16 mouse cellular contexts compared by ENCODE assay signal in the genomic region with DNA sequence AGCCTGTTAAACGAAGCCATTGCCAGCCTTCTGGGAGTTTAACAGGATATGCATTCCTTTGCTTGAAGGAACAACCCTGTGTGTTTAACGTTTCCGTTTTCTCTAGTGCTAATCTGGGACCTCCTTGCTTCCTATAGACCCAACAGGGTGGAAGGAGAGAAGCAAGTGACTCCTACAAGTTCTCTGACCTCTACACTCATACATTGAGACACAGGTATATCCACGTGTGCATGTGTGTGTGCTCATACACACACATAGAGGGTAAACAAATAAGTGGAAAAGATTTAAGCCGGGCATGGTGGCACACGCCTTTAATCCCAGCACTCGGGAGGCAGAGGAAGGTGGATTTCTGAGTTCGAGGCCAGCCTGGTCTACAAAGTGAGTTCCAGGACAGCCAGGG. TPM values are rescaled to one million over a fixed set of nuclear protein-coding genes. Genes with fewer than 3 reads are reported as not detected.
DNase-seq lines count a peak whose midpoint lies in the region; ATAC-seq and TF ChIP-seq lines count a peak whose summit lies in the region.
"Had no signal": no experiment of that assay in that cellular context is flagged by ENCODE, and none has a peak within 500 bp of the region (broad histone marks: within the 10 kb centered on the region; RNA-seq: fewer than 3 reads in every experiment).

No protein-coding gene starts in this region.

- H3K27me3 ChIP-seq in heart, embryonic 16.5 days (ENCODE audit: control insufficient read depth, insufficient read depth, low read length) = no peaks in the 10 kb centered on the region
- no peaks in the 10 kb centered on the region for H3K27me3 ChIP-seq in heart, embryonic 11.5 days (ENCODE audit: control insufficient read depth, insufficient read depth, low read length)
- H3K27me3 ChIP-seq in kidney, postnatal 0 days (ENCODE audit: insufficient read depth, low read length) = no peaks in the 10 kb centered on the region
- H3K27me3 ChIP-seq in intestine, embryonic 15.5 days (replicated peaks) = no peaks in the 10 kb centered on the region
- H3K27me3 ChIP-seq: embryonic facial prominence, embryonic 13.5 days; limb, embryonic 13.5 days; liver, embryonic 13.5 days; megakaryocyte, embryonic 14.5 days; stomach, embryonic 15.5 days had no signal

- no peak overlapping the region for H3K4me3 ChIP-seq in heart, embryonic 16.5 days (ENCODE audit: low read length)
- no peak overlapping the region for H3K4me3 ChIP-seq in heart, embryonic 11.5 days (ENCODE audit: low read depth, low read length)
- no peak overlapping the region for H3K4me3 ChIP-seq in kidney, postnatal 0 days (replicated peaks; ENCODE audit: low read depth, low read length)
- no peak overlapping the region for H3K4me3 ChIP-seq in intestine, embryonic 15.5 days (replicated peaks)
- H3K4me3 ChIP-seq: embryonic facial prominence, embryonic 13.5 days; erythroblast, embryonic 14.5 days; forebrain, embryonic 12.5 days; limb, embryonic 13.5 days; liver, embryonic 13.5 days; megakaryocyte, embryonic 14.5 days; neural tube, embryonic 15.5 days; stomach, embryonic 15.5 days had no signal

- DNase-seq in heart, adult 11 months = peak; percentile 2
- no peak for DNase-seq in heart, adult 9 months (ENCODE audit: low spot score in 2 of 2)
- peak; percentile 10 for DNase-seq in kidney, postnatal 0 days (ENCODE audit: low spot score)
- DNase-seq in kidney, postnatal 10 days = no peak

- H3K4me2 ChIP-seq in heart, embryonic 16.5 days (ENCODE audit: low read depth, low read length) = no peak overlapping the region
- H3K4me2 ChIP-seq in heart, embryonic 11.5 days = no peak overlapping the region
- no peak overlapping the region for H3K4me2 ChIP-seq in kidney, postnatal 0 days (ENCODE audit: low read length)
- H3K4me2 ChIP-seq in intestine, embryonic 15.5 days (replicated peaks) = no peak overlapping the region
- H3K4me2 ChIP-seq: embryonic facial prominence, embryonic 13.5 days; forebrain, embryonic 12.5 days; liver, embryonic 13.5 days; stomach, embryonic 15.5 days had no signal

- TF ChIP-seq CTCF in kidney, postnatal 0 days (IDR thresholded peaks at IDR 0.05; ENCODE audit: low read depth) = no peak

- H3K36me3 ChIP-seq in heart, embryonic 16.5 days (ENCODE audit: control insufficient read depth, insufficient read depth) = no peaks in the 10 kb centered on the region
- H3K36me3 ChIP-seq in heart, embryonic 11.5 days (ENCODE audit: control insufficient read depth, insufficient read depth, low read length) = no peaks in the 10 kb centered on the region
- no peaks in the 10 kb centered on the region for H3K36me3 ChIP-seq in kidney, postnatal 0 days (ENCODE audit: insufficient read depth, low read length)
- no peaks in the 10 kb centered on the region for H3K36me3 ChIP-seq in intestine, embryonic 15.5 days
- H3K36me3 ChIP-seq: embryonic facial prominence, embryonic 13.5 days; forebrain, embryonic 12.5 days; limb, embryonic 13.5 days; liver, embryonic 13.5 days; neural tube, embryonic 15.5 days; stomach, embryonic 15.5 days had no signal

- 64% methylated on average over 8 of the region's 8 CpGs for WGBS in heart, embryonic 16.5 days
- WGBS in heart, embryonic 11.5 days (ENCODE audit: insufficient replicate concordance) = 67% methylated on average over 8 of the region's 8 CpGs
- WGBS in kidney, postnatal 0 days = 62% methylated on average over 8 of the region's 8 CpGs
- 52% methylated on average over 8 of the region's 8 CpGs for WGBS in intestine, embryonic 15.5 days

- no peaks in the 10 kb centered on the region for H3K9me3 ChIP-seq in heart, embryonic 16.5 days (replicated peaks; ENCODE audit: control insufficient read depth, low read length)
- H3K9me3 ChIP-seq in heart, embryonic 11.5 days (replicated peaks; ENCODE audit: control insufficient read depth, low read length) = no peaks in the 10 kb centered on the region
- H3K9me3 ChIP-seq in kidney, postnatal 0 days (replicated peaks; ENCODE audit: low read length) = no peaks in the 10 kb centered on the region
- H3K9me3 ChIP-seq in intestine, embryonic 15.5 days = no peaks in the 10 kb centered on the region
- H3K9me3 ChIP-seq: embryonic facial prominence, embryonic 13.5 days; forebrain, embryonic 12.5 days; limb, embryonic 13.5 days; liver, embryonic 13.5 days; megakaryocyte, embryonic 14.5 days; neural tube, embryonic 15.5 days; stomach, embryonic 15.5 days had no signal

- 0 out of 2 replicates have a peak, but pooled peaks have one; percentile 37 for ATAC-seq in heart, embryonic 16.5 days (replicated peaks; ENCODE audit: extremely low read depth, insufficient read depth, low FRiP score)
- ATAC-seq in heart, embryonic 11.5 days (replicated peaks; ENCODE audit: insufficient number of reproducible peaks, low FRiP score, low TSS enrichment) = no peak
- ATAC-seq in kidney, postnatal 0 days (replicated peaks; ENCODE audit: low FRiP score, low read depth) = no peak
- no peak; the same call in 1 of the 2 replicates for ATAC-seq in intestine, embryonic 15.5 days

- H3K9ac ChIP-seq in heart, embryonic 16.5 days (ENCODE audit: low read length) = no peak overlapping the region
- H3K9ac ChIP-seq in heart, embryonic 11.5 days (ENCODE audit: low read depth, low read length) = no peak overlapping the region
- H3K9ac ChIP-seq in kidney, postnatal 0 days (ENCODE audit: low read depth, low read length) = no peak overlapping the region
- H3K9ac ChIP-seq in intestine, embryonic 15.5 days = no peak overlapping the region
- H3K9ac ChIP-seq: embryonic facial prominence, embryonic 13.5 days; forebrain, embryonic 12.5 days; hindbrain, embryonic 14.5 days; limb, embryonic 13.5 days; liver, embryonic 13.5 days; neural tube, embryonic 15.5 days; stomach, embryonic 15.5 days had no signal

- H3K4me1 ChIP-seq in heart, embryonic 16.5 days (ENCODE audit: control insufficient read depth, insufficient read depth, low read length) = no peaks in the 10 kb centered on the region
- H3K4me1 ChIP-seq in heart, embryonic 11.5 days (ENCODE audit: control insufficient read depth, insufficient read depth, low read length) = no peaks in the 10 kb centered on the region
- H3K4me1 ChIP-seq in kidney, postnatal 0 days (replicated peaks; ENCODE audit: insufficient read depth, low read length) = no peaks in the 10 kb centered on the region
- H3K4me1 ChIP-seq in intestine, embryonic 15.5 days (replicated peaks) = no peaks in the 10 kb centered on the region
- H3K4me1 ChIP-seq: embryonic facial prominence, embryonic 13.5 days; forebrain, embryonic 12.5 days; limb, embryonic 13.5 days; liver, embryonic 13.5 days; neural tube, embryonic 15.5 days; stomach, embryonic 15.5 days had no signal

- H3K27ac ChIP-seq in heart, embryonic 16.5 days (ENCODE audit: low read length) = peak overlapping the region; percentile 42; the same call in 1 of the 2 replicates
- no peak overlapping the region for H3K27ac ChIP-seq in heart, embryonic 11.5 days (ENCODE audit: low read depth, low read length)
- H3K27ac ChIP-seq in kidney, postnatal 0 days = no peak overlapping the region; the same call in 1 of the 2 replicates
- H3K27ac ChIP-seq in intestine, embryonic 15.5 days = peak overlapping the region; percentile 27; the same call in 1 of the 2 replicates
- H3K27ac ChIP-seq: embryonic facial prominence, embryonic 13.5 days; forebrain, embryonic 12.5 days; hindbrain, embryonic 14.5 days; limb, embryonic 13.5 days; liver, embryonic 13.5 days; neural tube, embryonic 15.5 days; stomach, embryonic 15.5 days had no signal

RNA-seq across cellular contexts. Expression of a gene that starts 38.9 kb away (rescaled TPM):
- polyA plus RNA-seq in heart, embryonic 16.5 days (2015; fragmentation: Nextera tagmentation; extraction: Ambion mirVana) = 3.1 and 3.8 TPM in 2 replicates
- polyA plus RNA-seq in heart, embryonic 11.5 days (2014; fragmentation: Nextera tagmentation; extraction: Ambion mirVana) = 4.6 and 5.1 TPM in 2 replicates
- 3.4 and 3.5 TPM in 2 replicates for polyA plus RNA-seq in kidney, postnatal 0 days (2015; fragmentation: Nextera tagmentation; extraction: Ambion mirVana)
- 2.7 and 3.3 TPM in 2 replicates for polyA plus RNA-seq in intestine, embryonic 15.5 days (2015; fragmentation: Nextera tagmentation; extraction: Ambion mirVana)
- polyA plus RNA-seq: erythroblast, embryonic 14.5 days had no signal

RNA-seq across cellular contexts. Expression of a gene that starts 46.4 kb away (rescaled TPM):
- polyA plus RNA-seq in heart, embryonic 16.5 days (2015; fragmentation: Nextera tagmentation; extraction: Ambion mirVana) = 118 and 146 TPM in 2 replicates
- polyA plus RNA-seq in heart, embryonic 11.5 days (2014; fragmentation: Nextera tagmentation; extraction: Ambion mirVana) = 83.0 and 125 TPM in 2 replicates
- 125 and 131 TPM in 2 replicates for polyA plus RNA-seq in kidney, postnatal 0 days (2015; fragmentation: Nextera tagmentation; extraction: Ambion mirVana)
- polyA plus RNA-seq in intestine, embryonic 15.5 days (2015; fragmentation: Nextera tagmentation; extraction: Ambion mirVana) = 126 and 137 TPM in 2 replicates

RNA-seq across cellular contexts. Expression of a gene that starts 46.5 kb away (rescaled TPM):
- polyA plus RNA-seq in heart, embryonic 16.5 days (2015; fragmentation: Nextera tagmentation; extraction: Ambion mirVana) = 2.4 and 2.7 TPM in 2 replicates
- 3.7 TPM in 2 replicates for polyA plus RNA-seq in heart, embryonic 11.5 days (2014; fragmentation: Nextera tagmentation; extraction: Ambion mirVana)
- 4.8 and 5.2 TPM in 2 replicates for polyA plus RNA-seq in kidney, postnatal 0 days (2015; fragmentation: Nextera tagmentation; extraction: Ambion mirVana)
- polyA plus RNA-seq in intestine, embryonic 15.5 days (2015; fragmentation: Nextera tagmentation; extraction: Ambion mirVana) = 8.0 and 10.9 TPM in 2 replicates

Comparison
In these comparisons a context has a peak if more than half of its experiments do, and no peak if none do; other contexts are left out.
1. DNase-seq: peak in heart, adult 11 months (single experiment) and kidney, postnatal 0 days (single experiment); none in heart, adult 9 months (0 of 2) and kidney, postnatal 10 days (single experiment).
2. H3K27ac ChIP-seq: peak in heart, embryonic 16.5 days (single experiment) and intestine, embryonic 15.5 days (single experiment); none in heart, embryonic 11.5 days (single experiment) and kidney, postnatal 0 days (single experiment).